Mouse (Mus musculus): ENCODE data around the gene Chrna4.

DNA sequence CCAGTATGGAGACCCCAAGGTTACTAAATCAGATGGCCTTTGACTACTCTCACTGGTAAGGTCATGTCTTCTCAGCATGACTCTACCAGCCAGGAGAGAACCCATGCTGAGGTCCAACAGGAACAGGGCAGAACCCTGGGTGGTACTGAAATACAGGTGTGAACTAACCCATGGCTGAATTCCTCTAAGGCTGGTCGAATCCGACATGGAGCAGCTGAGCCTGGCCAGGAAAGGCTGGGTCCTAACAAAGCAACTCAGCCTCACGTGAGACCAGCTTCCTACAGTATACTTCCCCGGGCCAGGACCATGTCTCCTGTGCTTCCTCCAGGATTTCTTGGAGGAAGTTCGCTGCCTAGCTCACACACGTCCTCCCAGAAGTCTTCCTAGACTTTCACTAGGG is 6.8 kb downstream of the Chrna4 start:
- TF ChIP-seq CTCF (IDR thresholded peaks at IDR 0.05; ENCODE audit: control insufficient read depth, insufficient read depth, low read length) (no peak), POLR2A (IDR thresholded peaks at IDR 0.05; ENCODE audit: borderline replicate concordance, control insufficient read depth, low read depth, low read length) (no peak)
